Mouse (Mus musculus) midbrain, embryonic 11.5 days (tissue): ENCODE measurements around the gene Aaas. TPM values are rescaled to one million over a fixed set of nuclear protein-coding genes. Genes with fewer than 3 reads are reported as not detected.
A peak's percentile ranks its signal among the peaks of the same experiment; 100 is the strongest.

Experiments
- ATAC-seq: fragments of 200-750 bp; cut with Nextera tagmentation; 2 replicates; pipeline ENCODE4 v1.8.0; 2017; ENCODE audit warnings: moderate TSS enrichment, moderate library complexity; ENCODE audit not compliant: low FRiP score
- DNase-seq: peaks from one replicate; pipeline ENCODE4 v3.0.0; 2015; ENCODE audit warnings: low spot score; ENCODE audit errors: missing footprints
- H3K27ac ChIP-seq: fragments of 300-500 bp; sonication (generic); 2 replicates; pipeline ENCODE4 v1.5.1; 2014; ENCODE audit warnings: low read depth, low read length
- H3K27me3 ChIP-seq: fragments of 300-500 bp; sonication (generic); 2 replicates; pipeline ENCODE4 v1.6.1; 2014; ENCODE audit warnings: mild to moderate bottlenecking, low read length, moderate library complexity, mixed read lengths; ENCODE audit not compliant: control insufficient read depth, insufficient read depth
- H3K36me3 ChIP-seq: fragments of 300-500 bp; sonication (generic); 2 replicates; pipeline ENCODE4 v1.6.1; 2014; ENCODE audit warnings: mild to moderate bottlenecking, low read length, moderate library complexity, mixed read lengths; ENCODE audit not compliant: control insufficient read depth, insufficient read depth
- H3K4me1 ChIP-seq: fragments of 300-500 bp; sonication (generic); 2 replicates; pipeline ENCODE4 v1.6.1; 2014; ENCODE audit warnings: low read length; ENCODE audit not compliant: control insufficient read depth, insufficient read depth
- H3K4me2 ChIP-seq: fragments of 300-500 bp; sonication (generic); 2 replicates; pipeline ENCODE4 v1.6.1; 2014; ENCODE audit warnings: mild to moderate bottlenecking, moderate library complexity
- H3K4me3 ChIP-seq: fragments of 300-500 bp; sonication (generic); 2 replicates; pipeline ENCODE4 v1.5.1; 2014; ENCODE audit warnings: low read depth, low read length
- H3K9ac ChIP-seq: fragments of 300-500 bp; sonication (generic); 2 replicates; pipeline ENCODE4 v1.6.1; 2014; ENCODE audit warnings: low read length
- H3K9me3 ChIP-seq: fragments of 300-500 bp; sonication (generic); 2 replicates; pipeline ENCODE4 v1.6.1; 2016; ENCODE audit warnings: low read length; ENCODE audit not compliant: control insufficient read depth
- WGBS: fragments of 180-500 bp; shearing (Covaris S2); extraction: QIAGEN DNeasy Blood & Tissue Kit; methylation state at CpG from one replicate; pipeline ENCODE4 v1.1.7; 2014; 5-methylcytosine and 5-hydroxymethylcytosine counted together
- polyA plus RNA-seq: library from polyadenylated mRNA; unstranded; fragments of >200 nt; fragmentation: Nextera tagmentation; extraction: Ambion mirVana; gene quantifications from 2 replicates; pipeline ENCODE4 v1.2.1, GENCODE M21; 2014

Aaas gene
- polyA plus RNA-seq, 1 experiment from 2014 or later, result 82.5 TPM

DNA sequence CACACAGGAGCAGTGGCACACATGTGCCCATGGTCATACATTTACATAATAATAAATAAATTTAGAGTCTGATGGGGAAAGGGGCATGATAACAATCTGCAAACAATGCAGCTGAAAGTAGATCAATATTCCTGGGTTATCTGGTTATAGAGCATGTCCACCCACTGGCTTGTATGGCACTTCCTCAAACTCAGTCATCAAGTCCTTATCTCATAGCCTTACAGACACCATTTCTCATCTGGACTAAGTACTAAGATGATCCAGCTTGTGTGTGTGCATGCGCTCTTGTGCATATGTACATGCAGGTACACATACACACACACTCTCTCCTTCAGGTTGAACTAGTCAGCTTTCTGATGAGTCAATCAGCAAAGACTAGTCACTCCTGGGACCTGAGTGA lies 14.1 kb upstream of the Aaas start:
- 98% methylated on average over 1 of the region's 1 CpGs for WGBS
- DNase-seq (no peak), ATAC-seq (no peak)
- no peak overlapping the region for H3K4me2 ChIP-seq
- no peaks in the 10 kb centered on the region for H3K36me3 ChIP-seq
- no peak overlapping the region for H3K27ac ChIP-seq
- peaks cover 8% of the 10 kb centered on the region for H3K4me1 ChIP-seq
- no peak overlapping the region for H3K4me3 ChIP-seq
- peaks cover 9% of the 10 kb centered on the region; the same call in 1 of the 2 replicates for H3K27me3 ChIP-seq
- H3K9ac ChIP-seq, result no peak overlapping the region
- no peaks in the 10 kb centered on the region for H3K9me3 ChIP-seq

DNA sequence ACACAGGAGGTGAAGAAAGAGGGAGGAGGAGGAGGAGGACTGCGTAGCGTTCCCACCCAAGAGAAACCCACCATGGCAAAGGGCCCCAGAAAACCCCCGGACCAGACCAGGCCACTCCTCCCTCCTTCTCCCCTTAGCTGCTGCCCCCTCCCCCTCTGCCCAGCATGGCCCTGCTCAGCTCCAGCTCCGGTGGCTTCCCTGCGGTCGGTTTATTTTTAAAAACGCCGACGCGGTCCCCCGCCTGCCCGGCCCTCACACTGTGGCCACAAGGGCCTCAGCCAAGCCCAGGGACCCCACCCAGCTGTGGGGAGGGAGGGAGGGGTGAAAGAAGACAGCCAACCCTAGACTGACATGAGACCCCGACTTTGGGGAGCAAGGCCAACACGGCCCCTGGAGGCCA lies 12.1 kb upstream of the Aaas start:
- H3K27ac ChIP-seq, result no peak overlapping the region
- peak overlapping the region; percentile 30; the same call in 1 of the 2 replicates for H3K4me2 ChIP-seq
- peaks cover 19% of the 10 kb centered on the region for H3K4me1 ChIP-seq
- H3K9me3 ChIP-seq, result no peaks in the 10 kb centered on the region
- no peaks in the 10 kb centered on the region for H3K36me3 ChIP-seq
- no peak for DNase-seq
- H3K9ac ChIP-seq, result no peak overlapping the region; the same call in 1 of the 2 replicates
- 8% methylated on average over 14 of the region's 14 CpGs for WGBS
- peaks cover 25% of the 10 kb centered on the region for H3K27me3 ChIP-seq
- no peak for ATAC-seq
- H3K4me3 ChIP-seq, result no peak overlapping the region

DNA sequence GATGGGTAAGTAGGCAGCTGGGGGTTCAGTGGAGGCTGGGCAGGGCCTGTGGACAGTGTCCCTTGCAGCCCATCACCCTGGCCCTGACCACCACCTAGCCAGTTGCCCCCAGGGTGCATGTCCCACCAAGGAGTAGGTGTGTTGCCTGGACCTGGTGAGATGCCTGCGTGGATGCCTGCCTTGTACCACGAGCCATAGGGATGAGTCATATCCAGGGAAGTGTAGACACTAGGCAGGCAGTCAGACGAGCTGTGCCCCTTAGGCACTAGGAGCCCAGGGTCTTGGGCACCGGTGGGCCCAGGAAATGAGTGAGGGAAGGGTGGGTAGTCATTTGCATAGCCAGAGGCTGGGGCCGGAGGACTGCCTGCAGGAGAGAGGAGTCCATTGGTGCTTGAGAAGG lies 8.3 kb upstream of the Aaas start:
- Histone ChIP-seq H3K9me3 (no peaks in the 10 kb centered on the region), H3K4me1 (peaks cover 28% of the 10 kb centered on the region), H3K27me3 (peaks cover 31% of the 10 kb centered on the region), H3K9ac (no peak overlapping the region), H3K27ac (no peak overlapping the region), H3K36me3 (no peaks in the 10 kb centered on the region), H3K4me3 (no peak overlapping the region), H3K4me2 (no peak overlapping the region)
- DNase-seq (no peak), ATAC-seq (no peak)
- 26% methylated on average over 5 of the region's 5 CpGs for WGBS

DNA sequence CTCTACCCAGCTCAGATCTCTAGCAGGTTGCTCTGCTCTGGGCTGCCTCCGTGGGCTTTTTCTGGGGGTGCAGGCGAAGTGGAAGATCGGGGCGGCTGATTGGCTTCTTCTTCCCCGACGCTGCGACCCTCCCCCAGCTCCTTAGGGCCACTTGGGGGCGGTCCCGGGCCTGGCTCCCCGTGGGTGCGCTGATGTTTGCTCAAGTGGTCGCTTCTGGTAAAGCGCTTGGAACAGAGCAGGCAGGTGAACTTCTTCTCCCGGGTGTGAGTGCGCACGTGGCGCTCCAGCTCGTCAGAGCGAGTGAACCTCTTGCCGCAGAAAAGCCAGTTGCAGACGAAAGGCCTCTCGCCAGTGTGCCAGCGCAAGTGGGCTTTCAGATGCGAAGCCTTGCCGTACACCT lies 7.6 kb upstream of the Aaas start:
- Histone ChIP-seq H3K27ac (no peak overlapping the region), H3K4me2 (peak overlapping the region; percentile 29), H3K36me3 (no peaks in the 10 kb centered on the region), H3K9me3 (no peaks in the 10 kb centered on the region), H3K4me1 (peaks cover 28% of the 10 kb centered on the region), H3K27me3 (peaks cover 27% of the 10 kb centered on the region), H3K4me3 (peak overlapping the region; percentile 6; the same call in 1 of the 2 replicates), H3K9ac (no peak overlapping the region)
- ATAC-seq (no peak), DNase-seq (peak; percentile 92)
- 4% methylated on average over 25 of the region's 25 CpGs for WGBS

DNA sequence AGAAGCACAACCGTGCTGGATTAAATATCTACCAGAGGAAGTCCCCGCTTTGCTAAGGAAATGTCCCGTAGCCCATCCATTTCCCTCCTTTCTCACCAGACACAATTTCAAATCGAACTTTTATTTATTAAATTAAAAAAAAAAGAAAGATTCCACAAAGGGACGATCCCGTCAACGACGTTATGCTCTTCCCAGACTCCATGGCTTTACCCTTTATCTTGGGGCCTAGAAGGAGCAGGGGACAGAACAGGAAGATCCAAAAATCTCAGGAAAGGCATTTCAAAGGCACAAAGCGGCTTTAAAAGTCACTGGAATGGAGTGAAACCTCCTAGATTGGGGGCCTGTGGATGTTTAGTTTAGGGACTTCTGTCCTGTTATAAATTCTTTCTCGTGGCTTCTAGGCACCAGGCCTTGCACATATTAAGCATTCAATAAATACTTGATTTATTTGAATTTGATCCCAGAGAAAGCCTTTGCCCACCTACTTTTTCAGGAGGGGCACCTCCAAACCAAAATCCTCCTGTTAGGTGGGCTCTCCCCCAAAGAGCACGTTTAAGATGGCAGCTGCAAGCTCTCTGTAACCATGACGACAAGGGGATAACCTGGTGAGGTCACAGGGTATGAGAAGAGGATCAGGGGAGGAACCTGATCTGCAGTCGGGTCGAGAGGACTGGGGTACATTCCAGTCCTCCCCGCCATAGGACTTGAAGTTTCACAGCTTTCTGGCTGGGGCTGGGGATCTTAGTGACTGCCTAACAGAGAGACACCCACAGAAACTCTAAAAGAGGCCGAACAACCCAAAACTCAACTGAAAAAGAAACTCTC lies 6.1 kb upstream of the Aaas start:
- DNase-seq (peak; percentile 95), ATAC-seq (no peak)
- peak overlapping the region; percentile 51 for H3K4me3 ChIP-seq
- no peak overlapping the region for H3K27ac ChIP-seq
- peaks cover 28% of the 10 kb centered on the region for H3K4me1 ChIP-seq
- no peaks in the 10 kb centered on the region for H3K9me3 ChIP-seq
- H3K4me2 ChIP-seq, result peak overlapping the region; percentile 96
- peaks cover 27% of the 10 kb centered on the region for H3K27me3 ChIP-seq
- 12% methylated on average over 16 of the region's 16 CpGs for WGBS
- H3K9ac ChIP-seq, result peak overlapping the region; percentile 86
- no peaks in the 10 kb centered on the region for H3K36me3 ChIP-seq

DNA sequence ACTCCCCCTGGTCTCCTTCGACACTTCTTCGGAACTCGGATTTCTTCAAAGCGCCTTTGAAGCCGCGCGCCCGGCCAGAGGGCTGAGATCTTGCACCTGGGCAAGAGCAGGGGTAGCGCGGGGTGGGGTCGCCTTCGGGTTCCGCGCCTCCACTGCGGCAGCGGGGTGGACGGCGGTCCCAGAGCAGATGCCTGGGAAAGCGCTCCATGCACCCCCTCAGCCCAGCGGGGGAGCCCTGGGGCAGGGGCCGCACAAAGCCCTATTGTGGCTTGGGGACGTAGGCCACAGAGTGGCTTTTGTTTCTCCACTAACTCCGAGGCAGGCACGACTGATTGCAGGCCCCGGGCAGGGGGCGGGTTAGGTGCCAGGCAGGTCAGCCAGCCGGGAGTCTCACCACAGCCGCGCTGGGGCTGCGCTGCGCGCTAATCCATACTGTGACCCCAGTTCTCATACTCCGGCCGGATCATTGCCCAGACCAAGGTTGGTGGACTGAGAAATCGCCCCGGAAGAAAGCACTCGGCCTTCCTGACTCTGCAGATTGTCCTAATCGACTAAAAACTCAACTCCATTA lies 5.4 kb upstream of the Aaas start:
- under 1% methylated on average over 38 of the region's 38 CpGs for WGBS
- DNase-seq (peak; percentile 96), ATAC-seq (peak; percentile 75)
- Histone ChIP-seq H3K36me3 (no peaks in the 10 kb centered on the region), H3K9ac (peak overlapping the region; percentile 86), H3K27ac (peak overlapping the region; percentile 70), H3K27me3 (peaks cover 27% of the 10 kb centered on the region), H3K4me2 (peak overlapping the region; percentile 96), H3K9me3 (no peaks in the 10 kb centered on the region), H3K4me1 (peaks cover 28% of the 10 kb centered on the region), H3K4me3 (peak overlapping the region; percentile 51)

DNA sequence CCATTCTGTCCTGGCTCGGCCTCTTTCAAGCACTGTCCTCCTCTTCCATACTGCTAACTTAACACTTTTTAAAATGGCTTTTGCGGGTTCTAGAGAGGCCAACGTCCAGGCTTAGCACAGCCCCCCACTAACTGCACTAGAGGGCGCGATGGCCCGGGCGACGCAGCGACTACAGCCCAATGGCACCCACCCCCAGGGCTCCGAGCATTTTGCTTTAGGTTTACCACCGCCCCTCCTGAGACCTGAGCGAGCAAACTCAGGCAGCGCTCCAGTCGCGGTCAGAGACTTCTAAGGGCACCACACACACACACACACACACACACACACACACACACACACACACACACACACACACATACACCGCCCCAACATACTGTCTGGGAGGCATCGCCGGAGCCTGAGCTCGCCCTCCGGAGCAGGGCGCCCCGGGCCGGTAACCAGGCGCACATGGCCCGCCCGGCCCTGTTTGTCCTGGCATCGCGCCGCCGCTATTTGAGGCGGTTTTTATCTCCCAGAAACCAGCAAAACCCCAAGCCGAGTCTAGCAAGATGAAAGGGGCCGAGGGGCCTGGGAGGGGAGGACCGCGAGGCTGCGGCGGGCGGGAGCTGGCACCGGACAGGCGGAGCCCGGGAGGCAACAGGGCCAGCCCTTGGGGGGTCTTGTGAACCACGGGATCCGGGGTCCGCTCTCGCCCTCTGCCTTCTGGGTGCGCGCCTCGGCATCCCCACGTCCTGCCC lies 4.7 kb upstream of the Aaas start:
- DNase-seq, result peak; percentile 98
- peak overlapping the region; percentile 86 for H3K9ac ChIP-seq
- no peaks in the 10 kb centered on the region for H3K36me3 ChIP-seq
- under 1% methylated on average over 45 of the region's 49 CpGs for WGBS
- peak overlapping the region; percentile 51 for H3K4me3 ChIP-seq
- H3K4me2 ChIP-seq, result peak overlapping the region; percentile 96
- ATAC-seq, result peak; percentile 68
- H3K27ac ChIP-seq, result peak overlapping the region; percentile 70
- H3K27me3 ChIP-seq, result peaks cover 27% of the 10 kb centered on the region
- no peaks in the 10 kb centered on the region for H3K9me3 ChIP-seq
- peaks cover 28% of the 10 kb centered on the region for H3K4me1 ChIP-seq

DNA sequence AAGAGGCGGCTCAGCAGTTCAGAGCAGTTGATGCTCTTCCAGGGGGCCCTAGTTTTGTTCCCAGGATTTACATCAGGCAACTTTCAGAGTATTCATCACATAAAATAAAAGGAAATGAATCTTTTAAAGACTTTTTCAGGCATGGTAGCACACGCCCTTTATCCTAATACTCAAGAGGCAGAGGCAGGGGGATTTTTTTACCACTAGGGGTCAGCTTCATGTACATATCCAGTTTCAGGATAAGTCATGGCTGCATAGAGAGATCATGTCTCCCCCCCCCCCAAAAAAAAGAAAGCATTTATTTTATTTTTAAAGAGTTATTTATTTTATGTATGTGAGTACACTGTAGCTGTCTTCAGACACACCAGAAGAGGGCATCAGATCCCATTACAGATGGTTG lies 3.4 kb upstream of the Aaas start:
- DNase-seq (no peak), ATAC-seq (no peak)
- Histone ChIP-seq H3K27me3 (peaks cover 24% of the 10 kb centered on the region), H3K4me2 (no peak overlapping the region), H3K27ac (no peak overlapping the region), H3K9ac (no peak overlapping the region), H3K4me3 (no peak overlapping the region), H3K4me1 (peaks cover 33% of the 10 kb centered on the region), H3K36me3 (no peaks in the 10 kb centered on the region), H3K9me3 (no peaks in the 10 kb centered on the region)
- 79% methylated on average over 2 of the region's 2 CpGs for WGBS

DNA sequence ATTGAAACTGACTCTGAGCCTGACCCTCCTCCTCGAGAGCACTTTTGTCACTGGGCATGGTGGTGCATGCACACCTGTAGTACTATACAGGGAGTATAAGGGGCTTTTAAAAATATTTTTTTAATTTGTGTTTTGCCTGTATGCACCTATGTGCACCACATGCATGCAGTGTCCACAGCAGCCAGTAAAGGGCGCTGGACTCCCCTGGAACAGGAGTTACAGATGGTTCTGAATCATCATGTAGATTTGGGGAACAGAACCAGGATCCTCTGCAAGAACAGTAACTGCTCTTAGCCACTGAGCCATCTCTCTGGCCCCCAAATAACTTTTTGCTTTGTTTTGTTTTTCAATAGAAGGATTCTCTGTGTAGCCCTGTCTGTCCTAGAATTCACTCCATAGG lies 1.6 kb upstream of the Aaas start:
- H3K4me3 ChIP-seq, result no peak overlapping the region
- no peak overlapping the region for H3K9ac ChIP-seq
- H3K27me3 ChIP-seq, result peaks cover 6% of the 10 kb centered on the region; the same call in 1 of the 2 replicates
- ATAC-seq, result no peak
- H3K36me3 ChIP-seq, result no peaks in the 10 kb centered on the region
- no peak overlapping the region for H3K27ac ChIP-seq
- no peak for DNase-seq
- no peak overlapping the region for H3K4me2 ChIP-seq
- H3K9me3 ChIP-seq, result no peaks in the 10 kb centered on the region
- H3K4me1 ChIP-seq, result peaks cover 23% of the 10 kb centered on the region
- 65% methylated on average over 2 of the region's 2 CpGs for WGBS
